Mouse (Mus musculus): Measurements from ENCODE around the gene Gm38655. TPM values are rescaled to one million over a fixed set of nuclear protein-coding genes. Genes with fewer than 3 reads are reported as not detected.

Gm38655 gene
- total and polyA plus RNA-seq, 3 experiments: not detected

DNA sequence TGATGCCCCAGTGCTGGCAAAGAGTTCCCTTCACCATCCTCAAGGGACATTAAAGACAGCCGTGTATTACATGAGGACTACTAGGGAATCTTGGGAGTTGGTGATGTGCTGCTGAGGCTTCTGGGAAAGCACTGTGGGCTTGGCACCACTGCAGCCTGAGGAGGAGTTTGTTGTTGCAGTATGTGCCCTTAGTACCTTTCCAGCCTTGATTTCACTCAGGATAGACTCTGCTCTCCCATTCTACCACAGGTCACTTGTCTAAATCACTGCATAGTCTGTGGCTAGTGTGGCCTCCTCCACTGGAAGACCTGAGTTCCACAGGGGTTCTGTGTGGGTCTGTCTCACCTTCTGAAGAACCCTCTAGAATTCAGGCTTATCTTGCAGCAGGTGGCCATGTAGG is 45.5 kb upstream of the Gm38655 start:
- dilution Hi-C loops (cut with MboI; ENCODE audit: extremely low pct_ligation_motif_present, extremely low pct_unique_long_range_greater_than_20kb, low sequenced_read_pairs): no loop called here
- H3K4me1 ChIP-seq (ENCODE audit: control insufficient read depth in 1 of 2, insufficient read depth in 2 of 2): peaks cover 24 to 46% of the 10 kb centered on the region in 2 experiments
- H3K36me3 ChIP-seq (replicated peaks in 1 of 2; ENCODE audit: control insufficient read depth in 1 of 2, insufficient read depth in 1 of 2, low read length in 1 of 2): peaks cover 22 to 52% of the 10 kb centered on the region in 2 experiments

GRCm38 (mm10) chr17:25219492-25220295 is 44.4 kb upstream of the Gm38655 start:
- Histone ChIP-seq H3K4me2 (ENCODE audit: insufficient read depth, low read depth, poor library complexity, severe bottlenecking) (no peak overlapping the region), H3K36me3 (replicated peaks in 1 of 2; ENCODE audit: control insufficient read depth in 1 of 2, insufficient read depth in 1 of 2, low read length in 1 of 2) (peaks cover 29 to 57% of the 10 kb centered on the region in 2 experiments), H3K4me3 (replicated peaks in 1 of 3; ENCODE audit: low read depth in 2 of 3, low read length in 2 of 3, poor library complexity in 1 of 3) (no peak overlapping the region), H3K4me1 (ENCODE audit: control insufficient read depth in 1 of 2, insufficient read depth in 2 of 2) (peaks cover 16 to 36% of the 10 kb centered on the region in 2 experiments), H3K9ac (ENCODE audit: insufficient read depth, low read depth) (no peak overlapping the region), H3K79me2 (replicated peaks; ENCODE audit: control insufficient read depth, extremely low read depth, insufficient read depth, poor library complexity, severe bottlenecking) (peaks cover 6% of the 10 kb centered on the region; the same call in 1 of the 2 replicates), H3K27ac (ENCODE audit: insufficient read depth, low read depth) (no peak overlapping the region), H3K27me3 (replicated peaks) (no peaks in the 10 kb centered on the region), H3K9me3 (replicated peaks; ENCODE audit: low read length) (no peaks in the 10 kb centered on the region)
- no peak for TF ChIP-seq SMC3 (IDR thresholded peaks at IDR 0.05; ENCODE audit: low read depth, low read length)
- TF ChIP-seq CTCF (conservative IDR thresholded peaks at IDR 0.05 in 1 of 2, IDR thresholded peaks at IDR 0.05 in 1 of 2; ENCODE audit: low read depth in 2 of 2, low read length in 2 of 2): no peak
- no peak for TF ChIP-seq POLR2A (IDR thresholded peaks at IDR 0.05; ENCODE audit: low read depth, low read length)
- TF ChIP-seq MYC (IDR thresholded peaks at IDR 0.05; ENCODE audit: low read depth, low read length): no peak
- no peak for TF ChIP-seq USF1 (IDR thresholded peaks at IDR 0.05; ENCODE audit: low read depth, low read length)
- TF ChIP-seq MXI1 (IDR thresholded peaks at IDR 0.05; ENCODE audit: low read depth, low read length): no peak
- in situ Hi-C loops (cut with MboI; ENCODE audit: low pct_ligation_motif_present, low pct_unique_long_range_greater_than_20kb, low sequenced_read_pairs) (no loop called here), dilution Hi-C loops (cut with MboI; ENCODE audit: extremely low pct_ligation_motif_present, extremely low pct_unique_long_range_greater_than_20kb, low sequenced_read_pairs) (no loop called here)
- no peak for DNase-seq (ENCODE audit: extremely low read depth)

More for the DNA sequence above, 45.5 kb upstream of the Gm38655 start:
- Histone ChIP-seq H3K4me3 (replicated peaks in 1 of 3; ENCODE audit: low read depth in 2 of 3, low read length in 2 of 3, poor library complexity in 1 of 3) (no peak overlapping the region), H3K9me3 (replicated peaks; ENCODE audit: low read length) (no peaks in the 10 kb centered on the region), H3K9ac (ENCODE audit: insufficient read depth, low read depth) (no peak overlapping the region), H3K79me2 (replicated peaks; ENCODE audit: control insufficient read depth, extremely low read depth, insufficient read depth, poor library complexity, severe bottlenecking) (peaks cover 6% of the 10 kb centered on the region; the same call in 1 of the 2 replicates), H3K27me3 (replicated peaks) (no peaks in the 10 kb centered on the region), H3K4me2 (ENCODE audit: insufficient read depth, low read depth, poor library complexity, severe bottlenecking) (no peak overlapping the region), H3K27ac (ENCODE audit: insufficient read depth, low read depth) (peak overlapping the region; percentile 95; the same call in 1 of the 2 replicates)
- in situ Hi-C loops (cut with MboI; ENCODE audit: low pct_ligation_motif_present, low pct_unique_long_range_greater_than_20kb, low sequenced_read_pairs): no loop called here
- DNase-seq (ENCODE audit: extremely low read depth): no peak
- no peak for TF ChIP-seq MAFK (IDR thresholded peaks at IDR 0.05; ENCODE audit: insufficient replicate concordance, low read length)

GRCm38 (mm10) chr17:25218967-25219366 is 43.7 kb upstream of the Gm38655 start:
- H3K4me1 ChIP-seq (ENCODE audit: control insufficient read depth in 1 of 2, insufficient read depth in 2 of 2): peaks cover 12 to 29% of the 10 kb centered on the region in 2 experiments

More at GRCm38 (mm10) chr17:25218967-25219366, 43.7 kb upstream of the Gm38655 start:
- Histone ChIP-seq H3K9ac (ENCODE audit: insufficient read depth, low read depth) (no peak overlapping the region), H3K9me3 (replicated peaks; ENCODE audit: low read length) (no peaks in the 10 kb centered on the region), H3K4me2 (ENCODE audit: insufficient read depth, low read depth, poor library complexity, severe bottlenecking) (no peak overlapping the region), H3K4me3 (replicated peaks in 1 of 3; ENCODE audit: low read depth in 2 of 3, low read length in 2 of 3, poor library complexity in 1 of 3) (no peak overlapping the region), H3K79me2 (replicated peaks; ENCODE audit: control insufficient read depth, extremely low read depth, insufficient read depth, poor library complexity, severe bottlenecking) (peaks cover 6% of the 10 kb centered on the region; the same call in 1 of the 2 replicates), H3K36me3 (replicated peaks in 1 of 2; ENCODE audit: control insufficient read depth in 1 of 2, insufficient read depth in 1 of 2, low read length in 1 of 2) (peaks cover 37 to 64% of the 10 kb centered on the region in 2 experiments), H3K27me3 (replicated peaks) (no peaks in the 10 kb centered on the region), H3K27ac (ENCODE audit: insufficient read depth, low read depth) (no peak overlapping the region)
- TF ChIP-seq BHLHE40 (IDR thresholded peaks at IDR 0.05; ENCODE audit: low read depth, low read length): no peak
- TF ChIP-seq CTCF (conservative IDR thresholded peaks at IDR 0.05 in 1 of 2, IDR thresholded peaks at IDR 0.05 in 1 of 2; ENCODE audit: low read depth in 2 of 2, low read length in 2 of 2): no peak
- TF ChIP-seq ZC3H11A (IDR thresholded peaks at IDR 0.05; ENCODE audit: low read depth, low read length): no peak
- TF ChIP-seq GABPA (IDR thresholded peaks at IDR 0.05; ENCODE audit: insufficient replicate concordance, low read depth, low read length): no peak
- no peak for TF ChIP-seq EP300 (IDR thresholded peaks at IDR 0.05; ENCODE audit: low read length)
- no peak for TF ChIP-seq ZKSCAN1 (IDR thresholded peaks at IDR 0.05; ENCODE audit: borderline replicate concordance, low read depth, low read length)
- in situ Hi-C loops (cut with MboI; ENCODE audit: low pct_ligation_motif_present, low pct_unique_long_range_greater_than_20kb, low sequenced_read_pairs) (no loop called here), dilution Hi-C loops (cut with MboI; ENCODE audit: extremely low pct_ligation_motif_present, extremely low pct_unique_long_range_greater_than_20kb, low sequenced_read_pairs) (no loop called here)
- DNase-seq (ENCODE audit: extremely low read depth): no peak

All from CH12.LX (cell line).